Mouse (Mus musculus) limb, embryonic 11.5 days (tissue): Measurements from ENCODE around the gene Wdr63. TPM values are rescaled to one million over a fixed set of nuclear protein-coding genes. Genes with fewer than 3 reads are reported as not detected.

Source experiments
- ATAC-seq: fragments of 200-750 bp; cut with Nextera tagmentation; 2 replicates; pipeline ENCODE4 v1.8.0; 2017; ENCODE audit warnings: low read depth; ENCODE audit not compliant: insufficient number of reproducible peaks, low FRiP score, low TSS enrichment
- DNase-seq: peaks from one replicate; pipeline ENCODE4 v3.0.0-alpha.2; 2015; ENCODE audit warnings: low spot score
- H3K27ac ChIP-seq: fragments of 300-500 bp; sonication (generic); replicated peaks from 2 replicates; pipeline ENCODE4 v1.5.1; 2014; ENCODE audit warnings: low read depth, mild to moderate bottlenecking, low read length
- H3K27me3 ChIP-seq: fragments of 300-500 bp; sonication (generic); 2 replicates; pipeline ENCODE4 v1.6.1; 2014; ENCODE audit warnings: mild to moderate bottlenecking, low read length, mixed read lengths; ENCODE audit not compliant: control insufficient read depth, insufficient read depth
- H3K36me3 ChIP-seq: fragments of 300-500 bp; sonication (generic); 2 replicates; pipeline ENCODE4 v1.6.1; 2014; ENCODE audit warnings: mild to moderate bottlenecking, low read length, moderate library complexity, mixed read lengths; ENCODE audit not compliant: control insufficient read depth, insufficient read depth
- H3K4me1 ChIP-seq: fragments of 300-500 bp; sonication (generic); 2 replicates; pipeline ENCODE4 v1.6.1; 2014; ENCODE audit warnings: low read length, mixed read lengths; ENCODE audit not compliant: control insufficient read depth, insufficient read depth
- H3K4me2 ChIP-seq: fragments of 300-500 bp; sonication (generic); 2 replicates; pipeline ENCODE4 v1.6.1; 2014; ENCODE audit warnings: low read depth, mild to moderate bottlenecking, moderate library complexity; ENCODE audit not compliant: severe bottlenecking
- H3K4me3 ChIP-seq: fragments of 300-500 bp; sonication (generic); 2 replicates; pipeline ENCODE4 v1.5.1; 2014; ENCODE audit warnings: low read depth, low read length
- H3K9ac ChIP-seq: fragments of 300-500 bp; sonication (generic); 2 replicates; pipeline ENCODE4 v1.6.1; 2014; ENCODE audit warnings: mild to moderate bottlenecking, low read length
- H3K9me3 ChIP-seq: fragments of 300-500 bp; sonication (generic); 2 replicates; pipeline ENCODE4 v1.6.1; 2016; ENCODE audit warnings: low read length; ENCODE audit not compliant: control insufficient read depth
- WGBS: fragments of 180-500 bp; shearing (Covaris S2); extraction: QIAGEN DNeasy Blood & Tissue Kit; methylation state at CpG from one replicate; pipeline ENCODE4 v1.1.7; 2014; 5-methylcytosine and 5-hydroxymethylcytosine counted together
- polyA plus RNA-seq: library from polyadenylated mRNA; unstranded; fragments of >200 nt; fragmentation: Nextera tagmentation; extraction: Ambion mirVana; gene quantifications from 2 replicates; pipeline ENCODE4 v1.2.1, GENCODE M21; 2014

Wdr63 gene
- polyA plus RNA-seq, 1 experiment from 2014 or later = not detected

DNA sequence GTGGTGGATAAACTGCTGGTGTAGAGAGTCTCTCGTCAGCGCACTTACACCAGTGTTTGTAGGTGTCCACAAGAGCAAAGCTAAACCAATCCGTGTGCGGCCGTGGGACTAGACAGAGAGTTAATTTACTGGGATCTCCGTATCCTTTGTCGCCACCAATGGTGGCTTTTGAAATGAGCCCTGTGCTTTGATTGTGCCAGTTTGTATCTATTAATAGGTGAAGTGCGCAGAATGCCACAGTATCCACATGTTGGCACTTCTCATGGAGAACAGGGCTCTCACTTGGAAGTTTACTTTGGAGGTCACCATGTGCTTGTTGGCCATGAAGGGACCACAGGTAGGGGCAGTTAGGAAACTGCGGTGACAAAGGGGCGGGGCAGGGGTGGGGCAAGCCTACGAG, 66.5 kb downstream of the Wdr63 start:
- 92% methylated on average over 11 of the region's 11 CpGs for WGBS
- ATAC-seq (no peak), DNase-seq (no peak)
- Histone ChIP-seq H3K36me3 (no peaks in the 10 kb centered on the region), H3K27me3 (no peaks in the 10 kb centered on the region), H3K4me1 (no peaks in the 10 kb centered on the region), H3K4me2 (no peak overlapping the region), H3K4me3 (no peak overlapping the region), H3K9me3 (no peaks in the 10 kb centered on the region), H3K9ac (no peak overlapping the region), H3K27ac (no peak overlapping the region)

DNA sequence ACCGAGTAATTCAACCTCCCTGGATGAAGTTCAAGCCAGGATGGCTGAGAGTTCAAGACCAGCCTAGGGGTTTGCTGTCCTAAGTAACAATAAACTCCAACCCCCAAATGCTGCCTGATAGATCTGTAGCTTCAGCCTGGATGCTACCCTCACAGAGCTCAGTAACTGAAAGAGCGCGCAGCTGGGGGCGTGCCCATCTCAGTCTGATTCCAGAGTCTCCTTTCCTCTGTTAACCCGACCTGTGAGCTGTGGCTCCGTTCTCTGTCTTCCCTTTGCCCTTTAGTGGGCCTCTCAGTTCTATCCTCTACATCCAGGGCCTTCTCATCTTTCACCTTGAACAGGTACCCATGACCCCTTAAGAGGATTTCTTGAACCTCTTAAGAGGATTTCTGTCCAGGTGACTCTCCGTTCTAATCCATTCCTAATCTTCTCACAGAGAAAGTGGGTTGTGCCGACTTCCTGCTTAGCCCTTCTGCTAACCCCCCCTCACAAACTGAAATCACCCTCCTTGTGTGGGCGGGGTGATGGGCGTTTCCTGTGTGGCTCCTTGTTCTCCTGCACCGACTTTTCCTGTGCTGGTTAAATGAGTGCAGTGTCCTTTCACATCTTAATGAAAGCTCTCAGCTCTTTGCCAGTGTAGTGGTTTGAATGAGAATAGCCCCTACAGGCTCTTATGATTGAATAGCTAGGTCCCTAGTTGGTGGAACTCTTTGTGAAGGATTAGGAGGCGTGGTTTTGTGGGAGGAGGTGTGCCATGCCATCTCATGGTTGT, 68.6 kb downstream of the Wdr63 start:
- Histone ChIP-seq H3K9me3 (no peaks in the 10 kb centered on the region), H3K27ac (no peak overlapping the region), H3K4me1 (no peaks in the 10 kb centered on the region), H3K27me3 (no peaks in the 10 kb centered on the region), H3K4me3 (no peak overlapping the region), H3K36me3 (no peaks in the 10 kb centered on the region), H3K4me2 (no peak overlapping the region), H3K9ac (no peak overlapping the region)
- no peak for ATAC-seq
- no peak for DNase-seq
- WGBS = 82% methylated on average over 12 of the region's 12 CpGs

DNA sequence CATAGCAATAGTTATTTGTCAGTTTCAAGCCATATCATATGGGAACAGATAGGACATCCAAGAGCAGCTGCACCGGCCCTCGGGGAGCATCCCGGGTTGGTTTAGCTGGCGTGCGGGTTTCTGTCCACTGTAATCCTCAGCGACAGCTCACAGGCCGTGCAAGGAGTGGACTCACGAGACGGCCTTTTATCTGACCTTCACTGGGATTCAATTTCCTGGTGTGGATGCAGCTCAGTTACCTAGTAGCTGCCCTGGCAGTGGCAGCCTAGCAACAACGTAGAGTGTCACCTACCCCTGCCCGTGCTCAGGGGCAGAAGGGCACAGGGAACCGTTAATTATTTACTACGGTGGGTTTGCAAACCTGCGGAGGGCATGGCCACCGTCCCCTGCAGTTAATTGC, 70.0 kb downstream of the Wdr63 start:
- Histone ChIP-seq H3K27ac (no peak overlapping the region), H3K9ac (no peak overlapping the region), H3K9me3 (no peaks in the 10 kb centered on the region), H3K4me1 (no peaks in the 10 kb centered on the region), H3K4me3 (no peak overlapping the region), H3K27me3 (no peaks in the 10 kb centered on the region), H3K36me3 (no peaks in the 10 kb centered on the region), H3K4me2 (no peak overlapping the region)
- ATAC-seq (no peak), DNase-seq (no peak)
- WGBS = 60% methylated on average over 15 of the region's 15 CpGs

DNA sequence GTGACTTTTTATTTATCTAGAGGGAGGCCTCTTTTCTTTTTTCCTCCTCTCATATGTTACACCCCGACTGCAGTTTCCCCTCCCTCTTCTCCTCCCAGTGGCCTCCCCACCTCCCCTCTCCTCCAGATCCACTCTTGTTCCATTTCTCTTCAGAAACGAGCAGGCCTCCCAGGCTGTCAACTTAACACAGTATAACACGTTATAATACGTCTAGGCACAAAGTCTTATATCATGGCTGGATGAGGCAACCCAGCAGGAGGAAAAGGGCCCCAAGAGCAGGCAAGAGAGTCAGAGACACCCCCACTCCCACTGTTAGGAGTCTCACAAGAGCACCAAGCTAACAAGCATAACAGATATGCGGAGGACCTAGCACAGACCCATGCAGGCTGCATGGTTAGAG, 75.0 kb downstream of the Wdr63 start:
- no peaks in the 10 kb centered on the region for H3K4me1 ChIP-seq
- H3K4me2 ChIP-seq = no peak overlapping the region
- H3K27me3 ChIP-seq = no peaks in the 10 kb centered on the region
- no peaks in the 10 kb centered on the region for H3K36me3 ChIP-seq
- 86% methylated on average over 5 of the region's 5 CpGs for WGBS
- no peak overlapping the region for H3K4me3 ChIP-seq
- ATAC-seq (no peak), DNase-seq (no peak)
- H3K9me3 ChIP-seq = no peaks in the 10 kb centered on the region
- no peak overlapping the region for H3K27ac ChIP-seq
- no peak overlapping the region for H3K9ac ChIP-seq

DNA sequence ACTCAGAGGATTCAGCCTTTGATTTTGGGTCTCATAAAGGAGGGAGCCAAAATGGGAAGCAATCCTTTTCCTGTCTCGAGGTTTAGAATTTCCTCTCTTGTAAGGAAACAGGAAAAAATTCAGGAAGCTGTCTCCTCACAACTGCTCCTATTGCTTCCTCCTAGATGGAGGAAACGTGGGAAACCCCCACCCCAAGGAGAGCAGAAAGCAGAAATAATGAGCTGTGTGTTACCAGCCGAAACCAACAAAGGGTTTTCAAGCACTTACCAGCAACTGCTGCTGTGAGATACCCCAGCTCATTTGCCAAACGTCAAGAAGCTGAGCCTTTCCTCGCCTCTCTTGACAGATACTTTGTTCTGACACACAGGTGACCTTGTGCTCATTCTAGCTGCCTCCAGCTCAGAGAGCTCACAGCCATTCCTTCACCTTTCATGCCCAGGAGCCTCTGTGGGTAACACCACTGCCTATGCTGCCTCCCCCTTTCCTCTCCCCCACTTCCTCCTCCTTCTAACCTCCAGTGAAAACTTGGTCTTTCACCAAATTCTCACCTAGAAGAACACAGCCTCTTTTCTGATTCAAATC, 77.6 kb downstream of the Wdr63 start:
- H3K4me3 ChIP-seq = no peak overlapping the region
- 26% methylated on average over 5 of the region's 5 CpGs for WGBS
- H3K4me2 ChIP-seq = no peak overlapping the region
- DNase-seq (no peak), ATAC-seq (no peak)
- H3K9me3 ChIP-seq = no peaks in the 10 kb centered on the region
- H3K27ac ChIP-seq = no peak overlapping the region
- H3K9ac ChIP-seq = no peak overlapping the region
- no peaks in the 10 kb centered on the region for H3K27me3 ChIP-seq
- no peaks in the 10 kb centered on the region for H3K36me3 ChIP-seq
- H3K4me1 ChIP-seq = peaks cover 7% of the 10 kb centered on the region; the same call in 1 of the 2 replicates

DNA sequence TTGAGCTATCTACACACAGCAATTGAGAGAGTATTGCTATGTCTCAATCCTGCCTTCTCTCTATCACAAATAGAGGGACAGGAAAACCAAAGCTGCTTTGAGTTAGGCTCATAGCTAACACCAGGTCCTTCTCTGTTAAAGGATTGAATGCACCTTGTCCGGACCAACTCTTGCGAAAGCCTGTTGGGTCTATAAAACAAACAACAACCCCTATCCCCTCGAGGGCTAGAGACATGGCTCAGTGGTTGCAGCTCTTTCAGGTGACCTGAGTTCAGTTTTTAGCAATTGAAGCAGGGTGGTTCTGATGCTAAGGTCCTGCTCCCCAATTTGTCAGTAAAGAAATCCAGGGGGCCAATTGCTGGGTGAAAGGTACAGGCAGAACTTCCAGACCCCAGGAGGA, 78.7 kb downstream of the Wdr63 start:
- ATAC-seq (no peak), DNase-seq (no peak)
- H3K27ac ChIP-seq = no peak overlapping the region
- no peak overlapping the region for H3K4me2 ChIP-seq
- WGBS = 73% methylated on average over 3 of the region's 3 CpGs
- no peaks in the 10 kb centered on the region for H3K27me3 ChIP-seq
- no peaks in the 10 kb centered on the region for H3K36me3 ChIP-seq
- H3K9ac ChIP-seq = no peak overlapping the region
- H3K4me1 ChIP-seq = peaks cover 7% of the 10 kb centered on the region; the same call in 1 of the 2 replicates
- no peaks in the 10 kb centered on the region for H3K9me3 ChIP-seq
- no peak overlapping the region for H3K4me3 ChIP-seq

DNA sequence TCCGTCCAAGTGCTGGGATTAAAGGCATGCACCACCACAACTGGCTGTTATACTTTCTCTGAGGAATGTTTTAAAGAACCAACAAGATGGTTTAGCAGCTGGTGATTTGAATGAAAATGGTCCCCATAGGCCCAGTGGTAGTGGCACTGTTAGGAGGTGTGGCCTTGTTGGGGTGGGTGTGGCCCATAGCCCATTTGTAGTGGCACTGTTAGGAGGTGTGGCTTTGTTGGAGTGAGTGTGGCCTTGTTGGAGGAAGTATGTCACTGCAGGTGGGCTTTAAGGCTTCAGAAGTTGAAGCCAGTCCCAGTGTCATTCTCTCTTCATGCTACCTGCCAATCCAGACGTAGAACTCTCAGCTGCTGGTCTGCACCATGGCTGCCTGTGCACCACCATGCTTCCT, 79.5 kb downstream of the Wdr63 start:
- Histone ChIP-seq H3K36me3 (no peaks in the 10 kb centered on the region), H3K27me3 (no peaks in the 10 kb centered on the region), H3K9me3 (no peaks in the 10 kb centered on the region), H3K4me1 (peaks cover 7% of the 10 kb centered on the region; the same call in 1 of the 2 replicates), H3K9ac (no peak overlapping the region), H3K4me2 (no peak overlapping the region), H3K4me3 (no peak overlapping the region), H3K27ac (no peak overlapping the region)
- no peak for DNase-seq
- no peak for ATAC-seq
- WGBS = 87% methylated on average over 2 of the region's 2 CpGs

DNA sequence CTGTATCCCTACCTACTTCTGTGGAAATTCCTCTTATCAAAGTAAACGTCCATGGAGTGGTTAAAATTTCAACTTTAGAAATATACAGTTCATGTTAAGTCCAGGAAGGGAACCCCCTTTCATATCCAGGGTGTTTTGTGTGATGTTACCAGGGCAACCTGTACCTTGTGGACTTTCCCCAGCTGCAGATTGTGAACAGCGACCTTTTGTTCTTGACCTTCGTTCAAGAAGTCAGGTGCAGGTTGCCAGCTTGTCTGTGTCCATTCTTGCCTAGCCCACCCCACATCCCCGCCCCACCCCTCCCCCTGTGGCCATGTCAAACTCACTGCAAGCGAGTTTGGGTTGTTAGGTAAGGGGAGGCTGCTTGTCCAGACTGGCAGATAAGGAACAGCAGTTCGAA, 80.8 kb downstream of the Wdr63 start:
- no peaks in the 10 kb centered on the region for H3K36me3 ChIP-seq
- H3K4me1 ChIP-seq = peaks cover 7% of the 10 kb centered on the region; the same call in 1 of the 2 replicates
- DNase-seq (no peak), ATAC-seq (no peak)
- H3K4me3 ChIP-seq = no peak overlapping the region
- WGBS = 51% methylated on average over 6 of the region's 6 CpGs
- H3K9ac ChIP-seq = no peak overlapping the region
- no peak overlapping the region for H3K27ac ChIP-seq
- no peak overlapping the region for H3K4me2 ChIP-seq
- no peaks in the 10 kb centered on the region for H3K9me3 ChIP-seq
- H3K27me3 ChIP-seq = no peaks in the 10 kb centered on the region
